Mouse (Mus musculus) stomach, embryonic 16.5 days (tissue): ENCODE data around the gene Ugt1a5. TPM values are rescaled to one million over a fixed set of nuclear protein-coding genes. Genes with fewer than 3 reads are reported as not detected.

Experiments used
- ATAC-seq: fragments of 200-750 bp; cut with Nextera tagmentation; 2 replicates; pipeline ENCODE4 v1.8.0; 2017; ENCODE audit warnings: moderate number of reproducible peaks, moderate TSS enrichment; ENCODE audit not compliant: insufficient read depth, low FRiP score
- H3K27ac ChIP-seq: fragments of 300-500 bp; sonication (generic); 2 replicates; pipeline ENCODE4 v1.5.1; 2014; ENCODE audit warnings: low read length
- H3K27me3 ChIP-seq: fragments of 300-500 bp; sonication (generic); 2 replicates; pipeline ENCODE4 v1.6.1; 2014; ENCODE audit warnings: low read length, control low read depth, mixed read lengths; ENCODE audit not compliant: control insufficient read depth, insufficient read depth
- H3K36me3 ChIP-seq: fragments of 300-500 bp; sonication (generic); 2 replicates; pipeline ENCODE4 v1.6.1; 2014; ENCODE audit warnings: low read length; ENCODE audit not compliant: control insufficient read depth, insufficient read depth
- H3K4me1 ChIP-seq: fragments of 300-500 bp; sonication (generic); 2 replicates; pipeline ENCODE4 v1.6.1; 2014; ENCODE audit warnings: low read length, control low read depth, mixed read lengths; ENCODE audit not compliant: control insufficient read depth, insufficient read depth
- H3K4me2 ChIP-seq: fragments of 300-500 bp; sonication (generic); 2 replicates; pipeline ENCODE4 v1.6.1; 2014; ENCODE audit warnings: low read depth, low read length, mixed read lengths
- H3K4me3 ChIP-seq: fragments of 300-500 bp; sonication (generic); replicated peaks from 2 replicates; pipeline ENCODE4 v1.5.1; 2014; ENCODE audit warnings: mild to moderate bottlenecking, low read length
- H3K9ac ChIP-seq: fragments of 300-500 bp; sonication (generic); 2 replicates; pipeline ENCODE4 v1.6.1; 2014; ENCODE audit warnings: low read length
- H3K9me3 ChIP-seq: fragments of 300-500 bp; sonication (generic); replicated peaks from 2 replicates; pipeline ENCODE4 v1.6.1; 2016; ENCODE audit warnings: low read length, control low read depth; ENCODE audit not compliant: control insufficient read depth
- WGBS: fragments of 180-500 bp; shearing (Covaris S2); extraction: QIAGEN DNeasy Blood & Tissue Kit; methylation state at CpG from one replicate; pipeline ENCODE4 v1.1.7; 2014; 5-methylcytosine and 5-hydroxymethylcytosine counted together
- polyA plus RNA-seq: library from polyadenylated mRNA; unstranded; fragments of >200 nt; fragmentation: Nextera tagmentation; extraction: Ambion mirVana; gene quantifications from 2 replicates; pipeline ENCODE4 v1.2.1, GENCODE M21; 2015

Gene Ugt1a5
- polyA plus RNA-seq, 1 experiment from 2014 or later = 0.10 TPM

DNA sequence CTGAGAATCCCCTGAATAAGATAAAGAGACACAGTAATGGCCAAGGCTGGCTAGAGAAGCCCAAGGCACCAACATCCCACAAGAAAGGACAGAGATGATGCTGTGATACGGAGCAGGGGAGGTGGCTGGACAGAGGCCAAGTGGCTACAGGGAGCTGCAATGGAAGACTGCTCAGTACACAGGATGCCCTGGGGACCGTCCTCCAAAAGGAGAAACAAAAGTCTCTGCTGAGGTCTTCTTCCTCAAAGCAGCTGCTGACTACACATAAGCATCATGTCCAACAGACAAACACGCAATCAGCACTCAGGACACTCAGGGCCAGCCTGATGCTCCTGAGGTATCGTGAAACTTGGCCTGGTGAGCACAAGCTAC is 99.0 kb downstream of the Ugt1a5 start:
- 78% methylated on average over 4 of the region's 4 CpGs for WGBS
- H3K9me3 ChIP-seq = no peaks in the 10 kb centered on the region
- peaks cover 92% of the 10 kb centered on the region for H3K36me3 ChIP-seq
- no peak for ATAC-seq
- no peak overlapping the region for H3K9ac ChIP-seq
- peaks cover 12% of the 10 kb centered on the region; the same call in 1 of the 2 replicates for H3K4me1 ChIP-seq
- H3K27me3 ChIP-seq = no peaks in the 10 kb centered on the region
- H3K4me3 ChIP-seq = no peak overlapping the region
- H3K27ac ChIP-seq = no peak overlapping the region
- H3K4me2 ChIP-seq = no peak overlapping the region

DNA sequence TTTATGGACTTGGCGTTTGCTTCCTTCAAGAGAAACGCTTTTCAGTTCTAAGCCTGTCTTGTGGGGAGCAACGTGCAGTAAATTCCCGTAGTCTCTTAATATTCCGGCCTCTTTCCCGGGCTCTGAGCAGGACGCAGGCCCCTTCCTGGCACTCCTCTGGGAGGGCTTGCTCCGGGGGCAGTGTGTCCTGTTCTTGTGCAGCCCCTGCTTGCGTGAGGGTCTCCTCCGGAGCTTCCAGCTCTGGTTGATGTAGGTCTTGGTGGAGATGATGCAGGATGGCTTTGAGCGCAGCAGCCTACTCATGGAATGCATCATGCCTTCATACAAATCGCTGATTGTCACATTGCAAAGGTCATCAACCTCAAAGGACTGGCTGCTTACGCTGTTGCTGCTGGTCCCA is 100.3 kb downstream of the Ugt1a5 start:
- ATAC-seq = no peak
- Histone ChIP-seq H3K27ac (no peak overlapping the region), H3K4me3 (no peak overlapping the region), H3K36me3 (peaks cover 89% of the 10 kb centered on the region), H3K9me3 (no peaks in the 10 kb centered on the region), H3K9ac (no peak overlapping the region), H3K4me1 (peaks cover 9% of the 10 kb centered on the region; the same call in 1 of the 2 replicates), H3K4me2 (no peak overlapping the region), H3K27me3 (no peaks in the 10 kb centered on the region)
- 89% methylated on average over 13 of the region's 13 CpGs for WGBS

DNA sequence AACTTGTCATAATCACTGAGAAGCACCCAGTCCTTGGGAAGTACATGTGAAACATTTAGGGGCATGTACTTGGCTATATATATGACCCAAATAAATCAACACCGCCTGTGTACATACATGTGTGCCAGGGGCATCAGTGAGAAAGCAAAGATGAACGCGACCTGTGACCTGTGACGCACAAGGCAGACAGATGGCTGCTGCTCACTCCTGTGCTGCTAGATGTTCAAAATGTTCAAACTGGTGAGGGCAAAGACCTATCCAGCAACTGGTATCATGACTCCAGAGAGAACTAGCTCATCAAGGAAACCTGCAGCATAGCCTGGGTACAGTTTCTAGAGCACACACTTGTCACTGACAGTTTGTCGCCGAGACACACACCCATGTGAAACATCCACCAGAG is 101.7 kb downstream of the Ugt1a5 start:
- H3K4me2 ChIP-seq = no peak overlapping the region
- H3K9me3 ChIP-seq = no peaks in the 10 kb centered on the region
- WGBS = 91% methylated on average over 6 of the region's 6 CpGs
- H3K9ac ChIP-seq = no peak overlapping the region
- H3K4me3 ChIP-seq = no peak overlapping the region
- H3K27ac ChIP-seq = no peak overlapping the region
- H3K36me3 ChIP-seq = peaks cover 84% of the 10 kb centered on the region
- H3K4me1 ChIP-seq = peaks cover 2% of the 10 kb centered on the region; the same call in 1 of the 2 replicates
- H3K27me3 ChIP-seq = no peaks in the 10 kb centered on the region
- ATAC-seq = no peak

DNA sequence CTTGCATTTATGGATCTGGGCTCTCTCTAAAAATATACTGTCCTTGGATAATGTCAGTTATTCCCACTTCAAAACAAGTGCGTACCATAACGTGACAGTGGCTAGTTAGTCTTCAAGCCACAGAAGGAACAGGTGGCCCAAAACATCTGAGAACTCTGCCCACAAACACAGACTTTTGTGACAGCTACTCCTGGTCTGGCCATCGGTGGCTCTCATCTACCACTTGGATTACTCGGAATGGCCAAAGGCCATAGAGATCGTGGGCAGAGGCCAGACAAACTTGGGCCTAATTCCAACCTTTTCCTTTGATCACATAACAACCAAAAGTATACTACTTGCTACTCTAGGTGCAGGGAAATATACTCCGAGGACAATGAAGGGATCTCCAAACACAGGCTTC is 102.3 kb downstream of the Ugt1a5 start:
- Histone ChIP-seq H3K4me1 (no peaks in the 10 kb centered on the region), H3K4me3 (no peak overlapping the region), H3K9ac (no peak overlapping the region), H3K27ac (no peak overlapping the region), H3K36me3 (peaks cover 79% of the 10 kb centered on the region), H3K27me3 (no peaks in the 10 kb centered on the region), H3K4me2 (no peak overlapping the region), H3K9me3 (no peaks in the 10 kb centered on the region)
- whole genome bisulfite sequencing = 86% methylated on average over 6 of the region's 6 CpGs
- no peak for ATAC-seq

Other genes with a start within 250 kb of the Ugt1a5 start
- gene Usp40, start 157.5 kb upstream of the Ugt1a5 start, polyA plus RNA-seq = 31.8 and 31.9 TPM in 2 replicates
- gene Ugt1a10, start 110.6 kb upstream of the Ugt1a5 start, polyA plus RNA-seq = not detected in 2 replicates
- gene Ugt1a9, start 95.2 kb upstream of the Ugt1a5 start, polyA plus RNA-seq = 2.2 and 2.9 TPM in 2 replicates
- not detected in 2 replicates for gene Ugt1a8, start 78.2 kb upstream of the Ugt1a5 start, polyA plus RNA-seq
- 13.4 and 15.8 TPM in 2 replicates for gene Ugt1a7c, start 71.0 kb upstream of the Ugt1a5 start, polyA plus RNA-seq
- gene Ugt1a6b, start 62.8 kb upstream of the Ugt1a5 start, polyA plus RNA-seq = 4.2 and 5.7 TPM in 2 replicates
- 35.4 and 45.7 TPM in 2 replicates for gene Ugt1a6a, start 31.2 kb upstream of the Ugt1a5 start, polyA plus RNA-seq
- gene Ugt1a2, start 34.6 kb downstream of the Ugt1a5 start, polyA plus RNA-seq = 0.25 and 0.43 TPM in 2 replicates
- 6.6 and 7.6 TPM in 2 replicates for gene Dnajb3, start 39.8 kb downstream of the Ugt1a5 start, polyA plus RNA-seq
- gene Ugt1a1, start 45.9 kb downstream of the Ugt1a5 start, polyA plus RNA-seq = 13.6 and 14.1 TPM in 2 replicates
- gene Mroh2a, start 61.0 kb downstream of the Ugt1a5 start, polyA plus RNA-seq = 1.6 and 1.7 TPM in 2 replicates
- gene Hjurp, start 111.6 kb downstream of the Ugt1a5 start, polyA plus RNA-seq = 169 and 173 TPM in 2 replicates
- gene Trpm8, start 111.6 kb downstream of the Ugt1a5 start, polyA plus RNA-seq = not detected in 2 replicates
- 13.6 and 18.1 TPM in 2 replicates for gene Spp2, start 240.9 kb downstream of the Ugt1a5 start, polyA plus RNA-seq